Mouse (Mus musculus) spleen, postnatal 4 days (tissue): ENCODE measurements at regions not wholly inside any gene's neighbourhood (a gene's known extent, or its start where the extent isn't known, plus 50 kb on each side); places are given as distances from the start of the nearest gene placed in this dataset.
"Not testable (repeated sequence)": the region's sequence is repeated elsewhere in the genome, so short reads cannot be mapped to it uniquely, and the experiment has no call there.

Source experiments
- DNase-seq, 2 experiments: peaks; one replicate each; pipeline ENCODE4 v3.0.0; 2022; ENCODE audit warnings: low spot score in 2 of 2

DNA sequence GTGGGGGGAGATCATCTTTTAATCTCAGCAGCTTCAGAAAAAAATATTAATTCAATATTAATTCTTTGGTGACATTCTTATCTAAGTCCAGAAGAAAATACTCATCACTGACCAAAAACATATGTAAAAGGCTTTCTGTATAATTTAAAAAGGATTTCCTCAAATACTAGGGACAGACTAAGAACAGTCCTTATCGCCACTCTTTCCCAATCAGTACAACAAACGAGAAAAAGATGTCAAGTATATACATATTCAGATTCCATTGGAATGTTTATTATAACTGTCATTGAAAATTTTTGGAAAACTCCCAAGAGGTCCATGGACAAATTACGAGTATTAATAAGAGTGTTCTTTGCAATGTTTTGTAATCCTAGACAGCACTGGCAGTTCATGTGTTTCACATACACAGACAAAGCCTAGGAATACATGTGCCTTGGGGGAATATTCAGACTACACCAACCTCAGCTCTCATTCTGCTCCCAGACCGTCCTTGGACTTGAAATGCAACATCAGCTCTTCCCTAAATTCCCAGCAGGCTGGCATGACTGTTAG lies 270.4 kb upstream of the Dcbld2 start:
- DNase-seq: no peak

GRCm38 (mm10) chr16:58146479-58146878 lies 261.8 kb upstream of the Dcbld2 start:
- DNase-seq: no peak

GRCm38 (mm10) chr16:58155538-58155937 lies 252.7 kb upstream of the Dcbld2 start:
- DNase-seq: no peak

DNA sequence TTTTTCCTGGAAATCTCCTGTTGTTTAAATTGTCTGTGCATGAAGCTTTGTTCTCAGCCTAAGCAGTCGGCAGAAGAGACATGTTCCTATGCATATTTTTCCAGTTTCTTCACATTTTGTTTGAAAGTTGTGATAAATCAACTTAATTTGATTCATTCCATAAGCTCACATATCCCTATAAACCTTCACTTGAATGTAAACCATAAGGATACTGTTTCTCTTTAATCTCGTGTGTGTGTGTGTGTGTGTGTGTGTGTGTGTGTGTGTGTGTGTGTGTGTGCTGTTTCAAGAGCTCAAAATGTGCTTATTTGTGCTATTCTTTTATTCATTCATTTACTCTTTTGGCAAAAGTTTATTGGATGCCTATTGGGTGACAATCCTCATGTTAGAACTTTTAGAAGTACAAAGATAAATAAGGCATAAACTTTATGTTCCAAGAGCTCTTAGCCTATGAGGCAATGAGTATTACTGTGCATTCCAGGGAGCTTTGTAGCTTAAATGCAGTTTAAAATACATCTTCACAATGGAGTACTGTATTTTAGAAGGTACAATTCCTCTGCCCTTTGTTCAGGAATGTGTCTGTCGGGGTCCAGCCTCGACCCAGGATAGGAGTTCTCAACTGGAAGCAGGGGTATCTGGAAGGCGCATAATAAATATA lies 229.4 kb upstream of the Dcbld2 start:
- no peak for DNase-seq

GRCm38 (mm10) chr16:58179981-58180380 lies 228.3 kb upstream of the Dcbld2 start:
- not testable (repeated sequence) for DNase-seq

DNA sequence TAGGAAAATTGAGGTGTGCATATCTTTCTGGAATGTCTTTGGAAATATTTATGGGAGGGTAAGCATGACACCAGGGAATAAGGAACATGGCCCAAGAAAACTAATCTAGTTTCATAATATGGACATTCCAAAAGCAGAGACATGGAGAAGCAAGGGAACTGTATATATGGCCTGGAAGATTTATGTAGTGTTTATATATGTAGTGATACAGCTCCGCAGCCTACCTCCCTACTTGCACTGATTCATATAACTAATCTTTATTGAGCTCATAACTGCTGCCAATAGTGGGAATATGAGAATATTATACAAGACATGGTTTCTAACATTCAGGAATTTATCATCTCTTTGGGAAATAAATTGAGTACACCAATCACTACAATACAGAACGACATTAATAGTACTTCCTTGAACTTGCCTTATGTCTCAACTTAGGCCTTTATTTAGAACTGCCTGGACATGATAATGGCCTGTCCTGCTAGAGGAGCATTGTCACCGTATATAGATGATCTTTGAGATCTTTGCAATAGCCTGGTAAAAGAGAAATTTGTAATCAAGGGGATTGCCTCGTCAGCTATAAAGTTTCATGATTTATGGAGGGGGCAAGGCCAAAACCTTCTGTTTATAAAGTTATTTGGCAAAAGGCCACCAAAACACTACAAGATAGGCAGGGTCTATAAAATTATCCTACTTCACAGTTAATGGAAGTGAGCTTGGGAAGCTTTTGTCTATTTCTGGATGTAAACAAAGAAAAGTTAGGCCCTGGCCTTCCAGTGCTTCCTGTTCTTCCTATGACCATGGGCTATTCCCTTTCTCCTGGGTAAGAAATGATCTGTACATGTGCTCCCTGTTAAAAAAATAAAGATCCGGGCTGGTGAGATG lies 213.4 kb upstream of the Dcbld2 start:
- DNase-seq: no peak

DNA sequence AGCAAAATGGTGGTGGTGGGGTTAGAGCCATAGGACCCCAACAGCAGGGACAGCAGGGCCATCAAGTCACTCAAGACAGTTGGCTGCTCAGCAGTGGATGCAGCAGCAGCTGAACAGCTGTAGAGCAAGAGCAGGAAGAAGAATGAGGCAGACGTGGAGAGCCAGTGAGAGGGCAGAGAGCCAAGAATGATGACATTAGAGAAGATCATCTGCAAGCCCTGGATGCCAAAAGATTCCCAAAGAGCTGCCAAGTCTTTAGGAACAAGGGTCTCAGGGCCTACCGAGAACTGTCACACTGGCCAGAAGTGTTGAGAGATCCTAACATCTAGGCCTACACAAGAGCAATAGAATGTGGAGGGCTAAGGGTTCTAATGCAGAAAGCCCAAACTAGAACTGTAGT lies 196.4 kb upstream of the Dcbld2 start:
- DNase-seq: no peak

DNA sequence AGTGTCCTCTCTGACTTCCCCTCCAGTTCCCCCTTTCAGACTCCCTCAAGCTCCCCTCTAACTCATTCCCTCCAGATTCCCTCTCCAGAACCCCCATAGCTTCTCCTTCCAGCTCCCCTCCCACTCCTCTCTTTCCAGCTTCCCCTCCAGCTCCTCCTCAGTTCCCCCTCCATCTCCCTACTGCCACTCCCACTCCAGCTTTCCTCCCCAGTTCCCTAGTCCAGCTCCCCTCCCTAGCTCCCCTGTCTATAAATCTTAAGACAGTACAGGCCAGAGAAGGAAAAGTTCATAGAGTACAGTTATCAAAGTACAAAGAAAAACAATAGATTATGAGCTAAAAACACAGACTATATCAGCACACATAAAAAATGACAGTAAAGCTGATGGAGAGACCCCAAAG lies 173.6 kb upstream of the Dcbld2 start:
- DNase-seq: no peak

GRCm38 (mm10) chr16:58236857-58237256 lies 171.4 kb upstream of the Dcbld2 start:
- DNase-seq: no peak

DNA sequence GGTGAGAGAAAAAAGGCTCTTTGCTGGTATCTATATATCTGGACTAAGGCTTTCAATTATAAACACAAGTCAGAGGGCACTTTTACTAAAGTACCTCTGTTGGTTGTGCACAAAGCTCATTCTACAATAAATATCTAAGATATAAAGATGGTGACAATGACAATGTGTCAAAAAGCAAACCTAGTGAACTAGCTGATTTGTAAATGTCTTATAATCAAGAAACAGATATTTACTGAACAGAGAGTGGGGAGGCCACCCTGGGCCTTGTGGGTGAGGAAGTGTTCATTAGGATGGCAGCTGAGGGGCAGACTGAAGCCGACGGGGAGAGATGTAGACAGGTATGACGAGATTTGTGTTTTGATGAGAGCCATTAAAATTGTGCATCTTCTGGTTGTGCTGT lies 132.0 kb upstream of the Dcbld2 start:
- DNase-seq: no peak

- no peak for DNase-seq
Observed at GRCm38 (mm10) chr16:58281474-58281873, 126.8 kb upstream of the Dcbld2 start.

DNA sequence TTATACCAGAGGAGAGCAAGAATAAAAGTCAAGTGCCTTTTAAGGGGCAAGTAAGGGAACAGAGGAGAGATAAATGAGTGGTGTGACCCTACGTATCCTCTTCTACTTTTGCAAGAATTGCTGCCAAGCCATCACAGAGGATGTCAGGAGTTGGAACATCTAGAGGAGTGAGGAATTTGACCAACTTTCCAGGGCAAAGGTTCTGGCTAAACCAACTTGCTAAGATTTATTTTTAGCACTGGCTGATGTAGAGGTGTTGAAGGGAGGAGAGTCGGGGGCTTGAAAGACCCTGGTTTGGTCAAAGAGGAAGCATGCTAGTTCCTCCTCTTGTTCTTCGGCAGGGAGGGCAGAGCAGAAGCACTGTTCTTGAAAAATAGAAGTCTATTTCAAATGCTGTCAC lies 113.8 kb upstream of the Dcbld2 start:
- no peak for DNase-seq

DNA sequence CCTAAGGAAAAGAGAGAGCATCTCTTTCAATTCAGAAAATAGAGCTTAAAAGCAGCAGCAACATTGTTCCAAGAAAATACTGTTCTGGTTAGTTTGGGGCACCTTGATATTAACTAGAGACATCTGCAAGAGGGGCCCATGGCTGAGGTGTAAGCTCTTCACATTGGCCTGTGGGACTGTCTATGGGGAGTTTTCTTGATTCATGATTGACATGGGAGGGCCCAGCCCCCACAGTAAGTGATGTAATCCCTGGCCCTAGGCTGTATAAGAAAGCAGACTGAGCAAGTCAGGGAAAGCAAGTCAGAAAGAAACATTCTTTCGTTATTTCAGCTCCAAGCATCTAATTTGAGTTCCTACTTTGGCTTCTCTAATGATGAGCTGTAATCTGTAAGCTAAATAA lies 113.1 kb upstream of the Dcbld2 start:
- no peak for DNase-seq

DNA sequence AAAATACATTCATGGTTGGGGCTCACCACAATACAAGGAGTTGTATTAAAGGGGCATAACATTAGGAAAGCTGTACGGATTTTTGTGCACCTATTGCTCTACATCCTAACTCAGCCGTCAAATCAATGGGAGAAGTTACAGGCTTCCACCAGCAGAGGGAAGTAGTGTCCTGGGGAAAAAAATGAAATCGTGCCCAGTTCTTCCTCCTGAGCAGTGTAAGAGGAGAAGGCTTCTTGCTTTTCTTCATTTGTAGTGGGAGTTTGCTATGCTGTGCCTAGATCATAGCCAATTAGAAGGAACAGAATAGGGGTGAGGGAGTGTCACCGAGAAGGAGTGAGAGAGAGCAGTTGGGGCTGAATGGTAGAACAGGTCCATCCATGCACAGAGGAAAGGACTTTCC lies 108.7 kb upstream of the Dcbld2 start:
- DNase-seq: peak in 1 of 2 experiments; percentile 17

GRCm38 (mm10) chr16:58300098-58300497 lies 108.1 kb upstream of the Dcbld2 start:
- DNase-seq: no peak

DNA sequence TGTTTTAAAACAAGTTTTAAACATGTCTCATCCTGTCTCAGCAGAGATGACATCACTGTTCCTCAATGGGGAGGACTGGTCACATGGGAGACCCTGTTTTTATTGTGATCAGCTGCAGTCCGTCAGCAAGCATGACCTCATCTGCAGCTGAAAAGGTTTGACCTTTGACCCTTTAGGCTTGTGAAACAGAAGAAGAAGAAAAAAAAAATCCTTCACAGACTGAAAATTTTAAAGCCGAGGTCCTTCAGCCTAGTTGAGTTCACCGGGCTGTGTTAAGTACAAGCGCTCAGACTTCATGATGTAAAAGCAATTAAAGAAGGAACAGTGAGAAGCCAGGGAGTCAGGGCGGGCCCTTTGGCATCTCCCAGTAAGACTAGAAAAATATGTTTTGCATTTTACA lies 104.7 kb upstream of the Dcbld2 start:
- no peak for DNase-seq

GRCm38 (mm10) chr16:58316889-58317455 lies 91.3 kb upstream of the Dcbld2 start:
- no peak for DNase-seq

- DNase-seq: no peak
Observed at GRCm38 (mm10) chr16:58331087-58331486, 77.2 kb upstream of the Dcbld2 start.

- no peak for DNase-seq
Observed at GRCm38 (mm10) chr16:58343921-58344320, 64.3 kb upstream of the Dcbld2 start.

DNA sequence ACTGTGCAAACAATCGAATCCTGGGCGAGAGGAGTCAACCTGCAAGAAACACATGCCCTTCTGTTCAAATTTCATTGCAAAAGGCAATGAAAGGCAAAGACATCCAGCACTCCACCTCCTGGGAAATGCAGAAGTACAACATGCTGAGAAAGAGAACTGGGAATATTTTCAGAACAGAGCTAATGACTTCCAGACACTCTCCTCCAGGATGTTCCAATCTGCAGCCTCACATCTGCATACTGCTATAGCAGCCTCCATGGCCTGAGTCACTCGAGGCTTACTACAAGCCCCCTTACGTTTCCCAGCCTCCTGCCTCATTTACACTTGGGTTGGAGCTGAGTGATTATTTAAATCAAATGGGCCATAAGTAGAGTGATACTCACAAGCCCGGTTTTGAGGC lies 58.9 kb upstream of the Dcbld2 start:
- no peak for DNase-seq

DNA sequence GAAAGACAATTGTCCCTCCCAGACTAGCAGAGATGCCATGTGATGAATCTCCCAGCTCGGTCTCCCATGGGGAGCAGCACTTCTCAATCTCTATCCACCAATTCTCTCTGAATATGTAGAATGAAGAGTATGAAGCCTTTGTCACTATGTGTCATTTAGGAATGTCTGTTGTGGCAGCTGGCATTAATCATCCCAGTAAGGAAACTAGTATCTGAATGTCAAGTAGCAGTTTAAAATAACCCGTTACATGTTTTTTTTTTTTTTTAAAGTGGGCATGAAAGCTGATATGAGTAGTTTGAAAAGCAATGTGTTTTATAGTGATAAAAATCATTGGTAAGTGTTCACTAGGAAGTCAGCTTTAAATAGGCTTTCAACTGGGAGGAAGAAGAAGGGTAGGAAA lies 58.4 kb upstream of the Dcbld2 start:
- DNase-seq: no peak

- no peak for DNase-seq
Observed at GRCm38 (mm10) chr16:58352156-58352555, 56.1 kb upstream of the Dcbld2 start.

DNA sequence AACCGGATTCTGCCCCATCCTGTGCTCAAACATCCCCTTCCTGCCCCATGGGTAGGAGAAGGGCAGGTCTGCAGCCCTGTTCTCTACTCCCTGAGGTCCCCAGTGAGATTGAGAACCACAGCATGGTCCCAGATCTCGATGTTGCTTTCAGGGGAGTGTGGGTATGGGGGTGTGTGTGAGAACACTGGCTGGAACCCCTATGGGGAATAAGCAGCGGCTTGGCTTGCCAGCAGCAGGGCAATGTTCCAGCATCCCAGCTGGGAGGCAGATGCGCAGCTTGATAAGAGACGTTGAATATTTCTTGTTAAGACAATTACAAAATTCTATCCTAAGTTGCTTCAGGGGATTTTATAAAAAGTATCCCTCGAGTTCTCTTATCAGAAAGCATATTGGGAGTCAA lies 53.7 kb upstream of the Dcbld2 start:
- DNase-seq: no peak
